Mouse (Mus musculus): ENCODE results near the gene Hist1h3e. TPM values are rescaled to one million over a fixed set of nuclear protein-coding genes. Genes with fewer than 3 reads are reported as not detected.

The Hist1h3e gene
- polyA plus RNA-seq, 1 experiment from 2014 or later: 10.3 TPM

DNA sequence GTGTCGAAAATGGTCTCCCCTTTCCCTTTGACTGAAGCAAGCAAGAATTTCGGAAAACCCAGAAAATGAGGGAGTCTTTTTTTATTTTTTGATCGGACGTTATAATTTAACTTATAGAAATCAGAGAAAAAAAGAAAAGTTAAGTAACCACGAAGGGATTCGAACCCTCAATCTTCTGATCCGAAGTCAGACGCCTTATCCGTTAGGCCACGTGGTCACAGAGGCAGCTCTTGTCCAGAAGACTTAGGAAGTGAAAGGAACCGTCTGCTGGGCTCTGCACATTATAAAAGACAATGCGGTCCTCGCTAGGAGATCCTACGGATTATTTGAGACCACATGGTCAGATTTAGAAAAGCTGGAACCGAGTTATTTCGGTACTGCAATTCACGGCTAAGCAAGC lies 35.9 kb downstream of the Hist1h3e start:
- 0 out of 2 replicates have a peak overlapping the region, but pooled peaks have one; percentile 29 for H3K27ac ChIP-seq (ENCODE audit: low read length)

DNA sequence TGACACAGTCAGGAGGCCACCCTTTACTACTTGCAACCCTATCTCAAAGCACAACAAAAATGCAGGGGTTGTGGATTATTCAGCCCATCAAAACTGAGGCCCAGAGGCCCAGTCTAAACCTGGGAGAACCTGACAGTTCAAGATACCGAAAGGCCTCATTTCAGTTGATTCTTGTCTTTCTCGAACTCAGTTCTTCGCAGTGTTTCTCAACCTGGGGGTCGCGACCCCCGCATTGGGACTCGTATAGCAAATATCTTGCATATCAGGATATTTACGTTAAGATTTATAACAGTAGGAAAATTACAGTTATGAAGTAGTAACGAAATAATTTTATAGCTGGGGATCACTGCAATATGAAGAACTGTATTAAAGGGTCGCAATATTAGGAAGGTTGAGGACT lies 36.3 kb downstream of the Hist1h3e start:
- Histone ChIP-seq H3K4me2 (replicated peaks; ENCODE audit: low read depth, low read length) (peak overlapping the region; percentile 38), H3K27ac (ENCODE audit: low read length) (no peak overlapping the region), H3K4me3 (ENCODE audit: low read depth, low read length) (peak overlapping the region; percentile 30), H3K36me3 (ENCODE audit: control insufficient read depth, insufficient read depth, low read length) (no peaks in the 10 kb centered on the region), H3K9ac (replicated peaks; ENCODE audit: low read depth, low read length) (no peak overlapping the region), H3K9me3 (ENCODE audit: control insufficient read depth, low read depth, low read length) (no peaks in the 10 kb centered on the region), H3K4me1 (ENCODE audit: control insufficient read depth, insufficient read depth, low read length) (peaks cover 5% of the 10 kb centered on the region; the same call in 1 of the 2 replicates), H3K27me3 (ENCODE audit: control insufficient read depth, insufficient read depth, low read length) (no peaks in the 10 kb centered on the region)
- no peak for ATAC-seq (ENCODE audit: insufficient number of reproducible peaks, insufficient read depth, low FRiP score, low read depth)
- 1% methylated on average over 10 of the region's 10 CpGs for WGBS

More for the DNA sequence above, 35.9 kb downstream of the Hist1h3e start:
- Histone ChIP-seq H3K4me2 (replicated peaks; ENCODE audit: low read depth, low read length) (peak overlapping the region; percentile 38), H3K9ac (replicated peaks; ENCODE audit: low read depth, low read length) (no peak overlapping the region), H3K4me3 (ENCODE audit: low read depth, low read length) (peak overlapping the region; percentile 30), H3K27me3 (ENCODE audit: control insufficient read depth, insufficient read depth, low read length) (no peaks in the 10 kb centered on the region), H3K4me1 (ENCODE audit: control insufficient read depth, insufficient read depth, low read length) (peaks cover 5% of the 10 kb centered on the region; the same call in 1 of the 2 replicates), H3K36me3 (ENCODE audit: control insufficient read depth, insufficient read depth, low read length) (no peaks in the 10 kb centered on the region), H3K9me3 (ENCODE audit: control insufficient read depth, low read depth, low read length) (no peaks in the 10 kb centered on the region)
- WGBS: under 1% methylated on average over 17 of the region's 17 CpGs
- ATAC-seq (ENCODE audit: insufficient number of reproducible peaks, insufficient read depth, low FRiP score, low read depth): peak; percentile 44; the same call in 1 of the 2 replicates

DNA sequence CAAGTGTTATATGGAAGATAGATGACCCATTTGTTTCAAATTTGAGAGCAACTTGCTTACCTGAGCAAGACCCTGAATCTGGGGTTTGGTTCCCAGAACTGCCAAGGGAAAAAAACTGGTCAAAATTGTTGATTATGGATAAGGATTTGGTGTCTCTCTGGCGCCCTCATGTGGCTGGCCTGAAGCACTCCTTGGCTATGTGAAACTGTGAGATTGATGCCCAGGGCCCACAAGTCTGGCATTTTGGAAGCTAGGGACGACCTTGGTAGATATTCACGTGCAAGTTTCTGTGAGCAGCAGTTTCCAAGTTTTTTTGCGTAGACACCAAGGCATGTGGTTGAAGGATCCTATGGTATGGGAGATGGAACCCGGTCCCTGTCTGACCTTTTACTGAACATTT lies 37.5 kb downstream of the Hist1h3e start:
- Histone ChIP-seq H3K27me3 (ENCODE audit: control insufficient read depth, insufficient read depth, low read length) (no peaks in the 10 kb centered on the region), H3K27ac (ENCODE audit: low read length) (no peak overlapping the region), H3K9ac (replicated peaks; ENCODE audit: low read depth, low read length) (no peak overlapping the region), H3K4me2 (replicated peaks; ENCODE audit: low read depth, low read length) (no peak overlapping the region), H3K4me1 (ENCODE audit: control insufficient read depth, insufficient read depth, low read length) (peaks cover 5% of the 10 kb centered on the region; the same call in 1 of the 2 replicates), H3K9me3 (ENCODE audit: control insufficient read depth, low read depth, low read length) (no peaks in the 10 kb centered on the region), H3K36me3 (ENCODE audit: control insufficient read depth, insufficient read depth, low read length) (no peaks in the 10 kb centered on the region), H3K4me3 (ENCODE audit: low read depth, low read length) (no peak overlapping the region)
- WGBS: 11% methylated on average over 5 of the region's 5 CpGs
- ATAC-seq (ENCODE audit: insufficient number of reproducible peaks, insufficient read depth, low FRiP score, low read depth): no peak

GRCm38 (mm10) chr13:23523976-23524375 lies 38.2 kb downstream of the Hist1h3e start:
- H3K9me3 ChIP-seq (ENCODE audit: control insufficient read depth, low read depth, low read length): no peaks in the 10 kb centered on the region
- no peaks in the 10 kb centered on the region for H3K36me3 ChIP-seq (ENCODE audit: control insufficient read depth, insufficient read depth, low read length)
- H3K4me2 ChIP-seq (replicated peaks; ENCODE audit: low read depth, low read length): no peak overlapping the region
- ATAC-seq (ENCODE audit: insufficient number of reproducible peaks, insufficient read depth, low FRiP score, low read depth): no peak
- no peaks in the 10 kb centered on the region for H3K27me3 ChIP-seq (ENCODE audit: control insufficient read depth, insufficient read depth, low read length)
- H3K4me3 ChIP-seq (ENCODE audit: low read depth, low read length): no peak overlapping the region
- WGBS: 58% methylated on average over 5 of the region's 5 CpGs
- H3K4me1 ChIP-seq (ENCODE audit: control insufficient read depth, insufficient read depth, low read length): peaks cover 3% of the 10 kb centered on the region; the same call in 1 of the 2 replicates
- H3K9ac ChIP-seq (replicated peaks; ENCODE audit: low read depth, low read length): no peak overlapping the region
- no peak overlapping the region for H3K27ac ChIP-seq (ENCODE audit: low read length)

DNA sequence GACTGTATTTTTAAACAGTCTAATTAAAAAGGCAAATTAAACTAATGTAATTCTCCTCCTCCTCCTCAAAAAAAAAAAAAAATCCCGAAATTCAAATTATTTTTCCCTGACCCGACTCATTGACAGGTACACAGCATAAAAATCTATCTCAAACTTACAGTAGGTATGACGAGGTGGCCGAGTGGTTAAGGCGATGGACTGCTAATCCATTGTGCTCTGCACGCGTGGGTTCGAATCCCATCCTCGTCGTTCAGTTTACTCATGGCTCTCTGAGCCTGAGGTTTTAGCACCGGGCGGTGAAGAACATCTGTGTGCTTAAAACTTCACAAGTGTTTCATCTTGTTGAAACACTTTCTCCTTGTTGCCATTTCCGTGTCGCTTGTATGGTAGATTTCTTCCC lies 40.5 kb downstream of the Hist1h3e start:
- H3K4me3 ChIP-seq (ENCODE audit: low read depth, low read length): no peak overlapping the region

DNA sequence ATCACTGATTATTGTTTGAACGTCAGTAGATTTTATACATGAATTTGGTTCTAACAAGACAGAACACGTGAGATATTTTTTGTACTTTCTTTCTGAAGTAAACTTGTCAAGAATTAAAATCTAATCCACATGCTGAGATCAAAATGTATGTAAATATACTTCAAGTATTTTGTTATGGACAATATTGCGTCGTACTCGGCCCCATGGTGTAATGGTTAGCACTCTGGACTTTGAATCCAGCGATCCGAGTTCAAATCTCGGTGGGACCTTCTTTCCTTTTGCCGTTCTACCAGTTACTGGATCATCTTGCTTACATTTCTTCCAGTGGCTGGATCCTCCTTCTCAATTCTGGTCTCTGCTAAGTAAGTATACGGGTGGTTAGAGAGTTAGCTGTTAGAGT lies 42.8 kb downstream of the Hist1h3e start:
- Histone ChIP-seq H3K27ac (ENCODE audit: low read length) (no peak overlapping the region), H3K36me3 (ENCODE audit: control insufficient read depth, insufficient read depth, low read length) (no peaks in the 10 kb centered on the region), H3K27me3 (ENCODE audit: control insufficient read depth, insufficient read depth, low read length) (no peaks in the 10 kb centered on the region), H3K9me3 (ENCODE audit: control insufficient read depth, low read depth, low read length) (no peaks in the 10 kb centered on the region), H3K9ac (replicated peaks; ENCODE audit: low read depth, low read length) (no peak overlapping the region), H3K4me2 (replicated peaks; ENCODE audit: low read depth, low read length) (peak overlapping the region; percentile 72), H3K4me1 (ENCODE audit: control insufficient read depth, insufficient read depth, low read length) (no peaks in the 10 kb centered on the region; the same call in 1 of the 2 replicates), H3K4me3 (ENCODE audit: low read depth, low read length) (peak overlapping the region; percentile 55)
- WGBS: under 1% methylated on average over 10 of the region's 10 CpGs
- peak; percentile 54; the same call in 1 of the 2 replicates for ATAC-seq (ENCODE audit: insufficient number of reproducible peaks, insufficient read depth, low FRiP score, low read depth)

More for the DNA sequence above, 40.5 kb downstream of the Hist1h3e start:
- Histone ChIP-seq H3K9me3 (ENCODE audit: control insufficient read depth, low read depth, low read length) (no peaks in the 10 kb centered on the region), H3K4me1 (ENCODE audit: control insufficient read depth, insufficient read depth, low read length) (no peaks in the 10 kb centered on the region), H3K9ac (replicated peaks; ENCODE audit: low read depth, low read length) (no peak overlapping the region), H3K27me3 (ENCODE audit: control insufficient read depth, insufficient read depth, low read length) (no peaks in the 10 kb centered on the region), H3K4me2 (replicated peaks; ENCODE audit: low read depth, low read length) (0 out of 2 replicates have a peak overlapping the region, but pooled peaks have one; percentile 23), H3K27ac (ENCODE audit: low read length) (no peak overlapping the region), H3K36me3 (ENCODE audit: control insufficient read depth, insufficient read depth, low read length) (no peaks in the 10 kb centered on the region)
- ATAC-seq (ENCODE audit: insufficient number of reproducible peaks, insufficient read depth, low FRiP score, low read depth): no peak
- WGBS: under 1% methylated on average over 14 of the region's 14 CpGs

GRCm38 (mm10) chr13:23518885-23519284 lies 43.3 kb downstream of the Hist1h3e start:
- Histone ChIP-seq H3K9ac (replicated peaks; ENCODE audit: low read depth, low read length) (no peak overlapping the region), H3K4me3 (ENCODE audit: low read depth, low read length) (peak overlapping the region; percentile 55), H3K9me3 (ENCODE audit: control insufficient read depth, low read depth, low read length) (no peaks in the 10 kb centered on the region), H3K4me1 (ENCODE audit: control insufficient read depth, insufficient read depth, low read length) (no peaks in the 10 kb centered on the region; the same call in 1 of the 2 replicates), H3K27ac (ENCODE audit: low read length) (no peak overlapping the region), H3K27me3 (ENCODE audit: control insufficient read depth, insufficient read depth, low read length) (no peaks in the 10 kb centered on the region), H3K4me2 (replicated peaks; ENCODE audit: low read depth, low read length) (peak overlapping the region; percentile 72), H3K36me3 (ENCODE audit: control insufficient read depth, insufficient read depth, low read length) (no peaks in the 10 kb centered on the region)
- ATAC-seq (ENCODE audit: insufficient number of reproducible peaks, insufficient read depth, low FRiP score, low read depth): peak; percentile 51; the same call in 1 of the 2 replicates
- 0% methylated on average over 6 of the region's 6 CpGs for WGBS

GRCm38 (mm10) chr13:23518295-23518603 lies 43.9 kb downstream of the Hist1h3e start:
- Histone ChIP-seq H3K36me3 (ENCODE audit: control insufficient read depth, insufficient read depth, low read length) (no peaks in the 10 kb centered on the region), H3K9ac (replicated peaks; ENCODE audit: low read depth, low read length) (peak overlapping the region; percentile 33; the same call in 1 of the 2 replicates), H3K9me3 (ENCODE audit: control insufficient read depth, low read depth, low read length) (no peaks in the 10 kb centered on the region), H3K27ac (ENCODE audit: low read length) (no peak overlapping the region), H3K4me2 (replicated peaks; ENCODE audit: low read depth, low read length) (peak overlapping the region; percentile 72), H3K4me3 (ENCODE audit: low read depth, low read length) (peak overlapping the region; percentile 55), H3K4me1 (ENCODE audit: control insufficient read depth, insufficient read depth, low read length) (no peaks in the 10 kb centered on the region; the same call in 1 of the 2 replicates), H3K27me3 (ENCODE audit: control insufficient read depth, insufficient read depth, low read length) (no peaks in the 10 kb centered on the region)
- WGBS: under 1% methylated on average over 6 of the region's 6 CpGs
- ATAC-seq (ENCODE audit: insufficient number of reproducible peaks, insufficient read depth, low FRiP score, low read depth): no peak
